Mouse (Mus musculus) heart, adult 8-10 months (tissue): ENCODE measurements at regions not wholly inside any gene's neighbourhood (a gene's known extent, or its start where the extent isn't known, plus 50 kb on each side); places are given as distances from the start of the nearest gene placed in this dataset.

ENCODE experiments used
- DNase-seq: peaks from one replicate; pipeline ENCODE4 v3.0.0; 2022; ENCODE audit warnings: low spot score

DNA sequence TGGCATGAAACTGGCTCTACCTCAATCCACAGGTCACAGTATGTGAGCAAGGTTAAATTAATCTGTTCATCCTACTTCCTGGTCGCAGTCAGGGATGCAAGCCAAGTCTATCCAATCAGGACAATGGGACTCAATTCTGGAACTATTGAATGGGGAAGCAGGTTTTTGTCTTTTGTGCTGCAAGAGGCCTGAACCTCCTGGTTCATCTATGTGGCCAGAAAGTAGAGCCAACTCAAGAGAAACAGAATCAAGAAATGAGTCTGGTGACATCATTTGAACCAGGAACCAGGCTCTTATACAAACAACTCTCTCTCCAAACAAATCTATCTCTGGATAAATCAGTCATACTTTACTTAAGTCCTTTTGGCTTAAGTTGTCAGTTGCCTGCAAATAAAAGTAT lies 294.7 kb upstream of the Usp25 start:
- no peak for DNase-seq

DNA sequence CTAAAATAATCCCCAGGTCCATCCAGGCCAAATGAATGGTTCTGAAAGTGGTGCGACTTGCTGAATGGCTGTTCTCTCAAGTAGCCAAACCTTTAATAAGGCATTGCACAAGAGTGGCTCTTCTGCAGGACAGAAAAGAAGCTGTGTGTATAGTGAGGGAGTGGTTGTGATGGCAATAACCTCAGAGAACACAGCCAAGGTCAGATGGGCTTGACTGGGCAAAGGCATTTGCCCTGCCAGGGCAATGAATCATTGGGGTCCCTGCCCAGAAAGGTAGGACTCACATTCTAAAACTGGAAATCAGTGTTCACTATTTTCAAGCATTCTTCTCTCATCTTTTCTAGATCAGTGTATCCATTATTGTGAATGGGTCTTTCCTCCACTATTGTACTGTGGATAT lies 295.4 kb upstream of the Usp25 start:
- DNase-seq: no peak

DNA sequence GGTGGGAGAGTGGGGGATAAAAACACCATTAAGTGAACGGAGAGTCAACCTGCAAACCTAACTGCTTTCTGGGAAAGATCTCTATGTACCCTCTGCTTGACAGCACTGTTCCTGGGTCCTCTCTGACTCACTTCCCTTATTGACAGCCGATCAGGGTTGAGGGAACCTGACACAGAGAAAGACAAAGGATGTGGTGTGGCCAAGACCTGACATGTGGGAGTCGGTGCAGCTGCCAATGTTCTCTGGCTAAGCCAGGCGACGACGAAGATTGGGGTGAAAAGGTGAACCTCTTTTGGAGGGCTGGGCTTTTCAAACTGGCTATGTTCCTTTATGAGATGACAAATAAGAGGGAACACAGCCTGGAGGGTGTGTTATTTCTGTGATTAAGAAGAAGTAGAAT lies 318.6 kb upstream of the Usp25 start:
- DNase-seq: peak; percentile 15

DNA sequence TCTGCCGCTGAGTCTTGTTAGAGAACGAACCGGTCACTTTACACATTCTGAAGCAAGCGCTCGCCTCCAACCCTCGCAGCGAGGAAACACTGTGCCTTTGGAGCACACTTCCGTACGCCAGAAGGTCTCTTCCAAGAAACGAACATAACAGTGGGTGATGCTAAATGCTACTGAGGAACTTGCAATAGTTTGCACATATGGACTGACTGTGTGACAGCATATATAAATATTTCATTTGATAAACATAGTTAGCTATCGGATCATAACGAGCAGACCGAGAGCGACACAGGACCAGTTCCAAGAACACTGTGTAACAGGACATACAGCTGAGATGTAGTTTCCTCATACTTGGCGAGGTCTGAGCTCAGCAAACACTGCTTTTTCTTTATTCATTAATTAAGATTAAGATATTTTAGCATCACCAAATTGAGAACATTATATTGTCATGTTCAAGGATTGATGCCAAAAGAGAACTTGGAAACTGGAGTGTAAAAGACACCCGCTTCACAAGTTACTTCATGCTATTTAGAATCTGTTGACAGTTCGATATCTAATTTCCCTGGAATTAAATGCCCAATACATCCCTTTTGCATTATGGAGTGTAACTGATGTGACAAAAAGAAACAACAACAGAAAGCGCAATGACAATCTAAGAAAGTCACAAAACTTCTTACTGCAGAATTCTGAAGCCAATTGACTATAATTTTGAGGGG lies 314.3 kb upstream of the Nrip1 start:
- no peak for DNase-seq

DNA sequence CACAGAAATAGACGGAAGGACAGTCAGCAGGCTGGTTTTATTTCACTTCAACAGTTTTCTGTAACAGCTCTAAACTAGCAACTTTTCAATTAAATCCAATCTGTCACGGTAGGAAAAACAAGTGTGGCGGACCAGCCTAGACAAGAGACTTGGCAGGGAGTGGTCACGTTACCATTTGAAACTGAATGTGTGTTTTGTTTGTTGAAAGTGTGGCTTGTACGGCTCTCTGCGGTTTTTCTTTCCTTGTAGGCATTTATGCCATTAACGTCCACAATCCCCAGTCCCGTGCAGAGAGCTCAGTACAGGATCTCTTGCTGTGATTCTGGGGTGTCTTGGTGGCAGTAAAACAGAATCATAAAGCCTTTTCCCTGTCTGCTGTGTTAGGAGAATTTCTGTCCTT lies 311.9 kb upstream of the Nrip1 start:
- DNase-seq: no peak

DNA sequence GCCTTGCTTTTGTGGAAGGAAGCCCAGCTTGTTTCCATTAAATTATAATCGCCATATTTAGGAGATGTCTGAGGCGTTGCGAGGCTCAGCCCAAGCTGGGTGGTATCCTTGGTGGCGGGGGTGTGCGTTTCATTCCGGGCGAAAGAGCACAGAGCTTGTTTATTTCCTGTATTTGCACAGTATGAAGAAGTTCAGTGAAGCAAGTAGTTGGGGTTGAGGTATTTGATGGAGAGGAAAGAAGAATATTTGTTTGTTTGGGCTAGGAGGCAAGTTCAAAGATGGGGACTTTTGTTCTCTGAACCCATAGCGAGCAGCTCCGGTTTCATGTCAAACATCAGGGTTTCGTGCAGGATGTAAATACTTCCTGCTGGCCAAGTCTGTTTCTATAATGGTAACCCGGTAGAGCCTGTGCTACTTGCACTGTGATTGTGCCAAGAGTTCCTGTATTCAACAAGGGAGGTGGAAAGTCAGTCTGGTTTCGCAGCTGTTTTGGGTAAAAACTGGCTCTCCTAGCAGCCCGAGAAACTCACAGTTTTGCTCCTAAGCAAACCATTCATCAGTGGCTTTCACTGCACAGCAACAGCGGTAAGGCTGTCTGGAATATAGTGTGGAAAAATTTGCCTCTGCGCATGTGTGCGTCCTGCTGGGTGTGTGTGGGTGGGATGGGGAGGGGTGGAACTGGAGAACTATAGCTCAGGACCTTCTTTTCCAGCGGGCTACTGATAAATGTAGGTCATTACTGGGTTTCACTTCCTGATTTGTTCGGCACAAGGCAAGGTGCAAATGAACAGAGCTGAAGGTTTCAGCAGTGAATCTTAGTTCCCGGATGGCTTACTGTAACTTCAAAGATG lies 306.7 kb upstream of the Nrip1 start:
- DNase-seq: no peak

DNA sequence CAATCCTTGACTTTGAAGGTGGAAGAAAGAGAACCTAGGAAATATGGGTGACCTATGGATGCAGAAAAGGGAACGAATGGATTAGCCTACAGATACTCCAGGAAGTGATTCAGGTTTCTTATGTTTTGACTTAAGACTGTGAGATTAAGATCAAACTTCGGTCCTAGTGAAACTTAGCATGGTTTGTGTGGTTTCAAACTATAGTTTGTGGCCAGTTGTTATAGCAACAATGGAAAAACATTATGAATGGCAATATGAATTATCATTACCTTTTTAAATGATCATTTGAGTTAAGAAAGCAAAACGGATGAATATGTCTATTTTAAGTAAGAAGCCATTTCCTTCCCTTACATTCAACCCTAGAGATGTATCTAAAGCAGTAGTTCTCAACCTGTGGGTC lies 305.3 kb upstream of the Nrip1 start:
- no peak for DNase-seq

DNA sequence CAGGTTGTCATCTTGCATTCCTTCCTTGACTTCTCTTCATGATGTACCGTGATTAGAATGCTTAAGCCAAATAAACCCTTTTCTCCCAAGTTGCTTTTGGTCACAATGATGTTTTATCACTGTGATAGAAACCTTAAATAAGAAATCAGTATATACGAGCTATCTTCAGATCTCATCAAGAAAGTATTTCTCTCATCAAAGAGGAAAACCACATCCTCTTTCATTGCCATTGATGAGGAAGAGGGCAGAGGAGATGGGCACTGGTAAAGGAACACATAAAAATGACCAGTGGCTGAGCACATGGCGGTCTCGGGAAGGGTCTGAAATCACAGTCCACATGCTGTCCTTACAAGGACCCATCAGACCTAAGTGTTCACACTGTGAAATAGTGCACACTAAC lies 296.2 kb upstream of the Nrip1 start:
- DNase-seq: no peak

DNA sequence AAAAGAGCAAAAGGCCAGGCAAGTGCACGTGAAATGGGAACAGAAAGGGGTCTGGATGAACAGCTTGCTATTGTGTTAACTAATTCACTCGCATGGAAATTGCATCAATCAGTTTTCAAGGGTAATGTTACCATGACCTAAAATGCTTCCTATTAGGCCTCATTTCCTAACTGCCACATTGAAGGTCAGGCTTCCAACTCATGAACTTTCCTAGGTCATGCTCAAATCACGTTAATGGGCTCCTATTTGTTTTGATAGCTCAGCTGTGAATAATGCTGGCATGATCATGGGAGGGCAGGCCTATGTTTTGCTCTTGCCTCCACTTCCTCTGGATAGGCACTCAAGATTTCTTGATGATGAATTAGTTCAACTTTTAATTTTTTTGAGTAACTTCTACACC lies 293.4 kb upstream of the Nrip1 start:
- no peak for DNase-seq

DNA sequence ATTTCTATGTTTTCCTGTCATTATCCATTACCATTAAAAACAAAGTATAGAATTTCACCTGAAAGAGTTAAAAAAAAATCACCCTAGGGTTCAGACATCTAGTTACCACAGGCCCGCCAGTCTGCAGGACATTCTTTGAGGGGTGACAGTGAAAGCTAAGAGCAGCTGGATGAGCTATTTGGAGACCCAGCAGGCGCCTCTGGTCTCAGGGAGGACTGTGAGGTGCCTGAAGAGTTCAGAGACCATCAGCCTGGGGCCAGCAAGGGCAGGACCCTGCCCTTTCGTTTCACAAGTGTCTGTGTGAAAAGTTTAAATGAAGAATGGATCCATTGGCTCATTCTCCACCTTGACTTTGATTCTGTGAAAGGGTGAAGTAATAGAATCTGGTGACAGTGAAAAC lies 281.5 kb upstream of the Nrip1 start:
- DNase-seq: no peak

DNA sequence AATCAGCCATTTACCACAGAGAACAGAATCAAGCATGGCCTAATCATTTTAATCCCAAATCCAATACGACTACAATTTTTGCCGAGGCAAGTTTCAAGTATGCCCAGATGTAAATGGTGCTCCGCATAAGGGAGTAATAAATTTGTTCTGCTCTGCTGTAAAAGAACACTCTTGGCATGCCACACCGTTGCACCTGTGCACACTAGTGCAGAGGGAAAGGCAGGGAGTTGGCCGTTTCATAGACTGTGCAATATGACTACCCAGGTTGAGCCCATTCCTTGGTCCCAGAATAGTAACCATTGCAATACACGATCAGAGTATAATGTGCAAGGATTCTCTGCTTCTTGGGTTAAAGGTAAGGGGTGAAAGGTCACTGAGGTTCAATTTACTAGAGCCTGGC lies 270.7 kb upstream of the Nrip1 start:
- no peak for DNase-seq

DNA sequence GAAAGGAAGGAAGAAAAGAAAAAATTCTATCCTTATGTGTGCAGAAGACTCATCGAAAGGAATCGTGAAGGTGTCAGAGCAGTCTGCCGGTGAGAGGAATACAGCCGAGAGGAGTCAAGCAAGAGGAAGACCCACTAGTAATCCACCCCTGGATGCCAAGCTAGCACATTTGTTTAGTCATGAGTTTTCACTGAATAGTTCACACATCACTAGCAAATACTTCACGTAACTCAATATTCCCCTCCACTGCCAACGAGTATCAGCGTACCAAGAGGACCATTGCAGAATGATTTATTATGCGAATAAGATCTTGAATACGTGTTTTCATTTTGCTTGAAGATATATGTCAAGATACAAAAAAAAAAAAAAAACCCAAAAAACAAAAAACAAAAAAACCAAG lies 270.2 kb upstream of the Nrip1 start:
- DNase-seq: no peak

DNA sequence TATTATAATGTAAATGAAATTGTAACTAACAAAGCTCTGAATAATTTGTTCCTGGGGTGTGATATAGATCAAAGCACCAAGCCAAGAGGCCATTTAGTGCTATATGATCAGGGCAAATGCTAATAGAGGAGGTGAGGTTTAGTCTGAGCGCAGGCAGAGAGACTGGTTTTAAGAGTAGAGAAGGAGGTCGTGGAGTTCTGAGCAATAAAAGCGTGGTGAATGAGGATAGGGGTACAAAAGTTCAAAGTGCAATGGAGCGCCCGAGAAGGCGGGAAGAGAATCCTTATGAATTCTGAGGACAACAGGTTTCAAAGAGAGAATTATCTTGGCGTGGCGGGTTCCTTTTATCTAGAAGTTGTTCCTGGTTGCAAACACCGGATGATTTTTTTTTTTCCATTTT lies 261.5 kb upstream of the Nrip1 start:
- DNase-seq: no peak

DNA sequence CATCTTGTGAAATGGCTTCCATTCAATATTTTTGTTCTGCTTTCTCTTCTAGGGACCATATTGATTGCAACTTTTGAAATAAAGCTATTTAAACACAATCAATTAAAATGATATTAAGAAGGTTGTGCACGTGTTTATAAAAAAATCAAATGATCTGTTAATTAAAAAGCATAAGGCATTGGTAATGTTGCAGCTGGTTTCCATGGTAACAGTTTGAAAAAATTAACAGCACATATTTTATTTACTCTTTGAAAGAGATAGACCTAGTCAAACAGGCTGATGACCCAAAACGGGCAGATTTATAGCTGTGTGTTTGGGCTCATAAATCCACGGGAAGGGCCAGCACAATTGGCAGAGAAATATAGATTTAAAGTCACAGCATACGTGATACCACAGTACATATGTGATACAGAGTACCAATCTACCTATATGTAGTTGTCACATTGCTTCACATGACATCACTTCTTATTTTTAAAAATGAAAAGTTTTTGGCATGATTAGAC lies 260.6 kb upstream of the Nrip1 start:
- no peak for DNase-seq

DNA sequence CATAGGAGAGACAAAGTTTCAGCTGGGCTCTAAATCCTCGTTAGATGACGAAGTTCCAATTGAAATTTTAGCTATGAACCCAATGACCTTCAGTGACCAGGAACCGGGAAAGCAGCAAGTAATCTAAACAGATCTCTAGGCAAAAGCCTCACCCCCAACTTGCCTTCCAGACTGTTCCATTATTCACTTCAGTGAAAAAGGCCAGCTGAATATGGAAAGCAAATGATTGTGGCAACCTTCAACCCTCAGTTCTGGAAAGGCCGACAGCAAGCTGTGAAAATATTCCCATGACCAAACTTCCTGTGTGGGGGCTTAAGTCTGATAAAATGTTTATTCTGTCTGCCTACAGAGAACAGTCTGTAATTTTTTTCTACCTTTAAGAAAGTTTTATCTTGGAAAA lies 252.5 kb upstream of the Nrip1 start:
- peak; percentile 41 for DNase-seq

DNA sequence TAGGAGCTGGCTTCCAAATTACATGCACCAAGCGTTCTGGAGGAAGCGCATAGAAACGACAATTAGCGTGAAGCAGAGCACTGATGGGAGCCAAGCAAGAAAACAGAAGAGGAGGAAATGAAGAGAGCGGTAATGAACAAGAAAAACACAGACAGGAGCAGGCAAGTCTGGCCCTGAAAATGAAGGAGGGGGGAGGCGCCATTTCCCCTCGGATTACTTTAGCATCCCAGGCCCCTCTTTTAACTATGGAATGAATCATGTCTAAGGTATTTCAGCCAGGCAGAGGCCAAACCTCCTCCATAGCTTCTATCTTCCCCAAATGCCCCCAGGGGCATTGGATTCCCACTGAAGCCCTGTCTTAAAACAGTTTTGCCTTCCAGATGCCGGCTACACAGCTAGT lies 248.1 kb upstream of the Nrip1 start:
- no peak for DNase-seq

DNA sequence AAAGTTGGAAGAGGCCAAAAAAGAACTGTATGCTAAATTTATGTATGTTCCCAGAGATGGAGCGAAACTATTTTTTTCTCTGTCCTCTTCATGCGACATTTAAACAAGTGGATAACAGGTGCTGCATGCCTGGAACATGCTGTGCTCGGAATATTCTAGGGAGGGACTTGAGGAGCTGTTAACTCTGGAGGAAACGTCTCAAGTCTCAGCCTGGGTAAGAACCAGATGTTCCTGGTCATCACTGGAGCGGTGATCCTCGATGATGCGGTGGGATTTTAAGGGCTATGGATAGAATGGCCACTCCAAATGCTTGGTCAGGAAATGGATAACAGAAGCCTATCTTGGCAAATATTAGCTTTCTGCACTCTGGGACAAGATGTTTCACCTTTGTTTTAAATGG lies 244.7 kb upstream of the Nrip1 start:
- no peak for DNase-seq

DNA sequence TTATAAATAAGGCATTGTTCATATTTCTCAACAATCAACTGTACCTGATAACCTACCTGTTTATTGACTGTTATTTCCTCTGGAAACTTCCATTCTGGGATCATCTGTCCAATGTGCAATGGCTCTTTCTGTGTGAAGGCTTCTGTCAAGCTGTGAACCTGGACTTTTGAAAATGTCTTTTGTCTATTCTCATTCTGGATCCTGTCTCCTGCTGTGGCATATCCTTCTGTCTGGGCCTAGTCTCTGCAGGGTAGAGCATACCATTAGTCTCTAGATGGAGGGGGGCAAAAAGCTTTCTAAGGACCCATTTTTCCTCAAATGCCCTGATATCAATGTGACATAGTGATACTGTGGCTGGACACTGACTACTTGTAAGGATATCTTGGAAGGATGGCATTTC lies 237.4 kb upstream of the Nrip1 start:
- DNase-seq: no peak

DNA sequence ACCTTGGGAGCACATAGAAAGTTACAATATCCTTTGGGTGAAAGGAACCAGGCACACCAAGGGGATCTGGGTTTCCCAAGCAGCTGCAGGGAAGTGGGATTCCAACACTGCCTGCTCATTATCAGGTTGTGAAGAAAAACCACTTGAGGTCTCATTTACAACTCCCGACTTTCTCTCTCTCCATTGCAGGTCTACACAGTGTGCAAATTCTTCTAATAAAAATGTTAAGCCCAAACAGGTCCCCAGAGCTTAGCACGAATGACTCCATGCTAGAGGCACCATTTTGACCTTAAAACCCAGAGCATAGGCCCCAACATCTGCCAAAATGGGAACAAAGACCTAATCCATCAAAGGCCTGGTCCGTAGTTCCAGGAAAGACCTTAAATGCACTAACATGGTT lies 231.3 kb upstream of the Nrip1 start:
- DNase-seq: no peak

DNA sequence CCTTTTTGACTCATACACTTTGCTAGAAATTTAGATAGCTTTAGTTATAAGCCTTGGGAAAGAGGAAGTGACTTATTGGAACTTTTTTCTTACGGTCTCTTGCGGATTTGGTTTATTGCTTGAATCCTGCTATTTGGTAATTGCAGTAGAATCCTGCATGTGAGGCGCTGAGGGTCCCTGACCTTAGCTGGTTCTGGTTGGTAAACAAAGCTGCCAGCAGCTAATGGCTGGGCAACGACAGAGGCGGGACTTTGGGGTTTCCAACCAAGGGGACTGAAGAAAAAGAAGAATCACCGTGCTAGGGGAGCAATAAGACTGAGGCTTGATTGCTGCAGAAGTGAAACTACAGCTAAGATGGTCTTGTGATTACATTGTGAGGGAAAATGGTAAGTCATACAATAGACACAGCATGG lies 230.2 kb upstream of the Nrip1 start:
- DNase-seq: no peak

DNA sequence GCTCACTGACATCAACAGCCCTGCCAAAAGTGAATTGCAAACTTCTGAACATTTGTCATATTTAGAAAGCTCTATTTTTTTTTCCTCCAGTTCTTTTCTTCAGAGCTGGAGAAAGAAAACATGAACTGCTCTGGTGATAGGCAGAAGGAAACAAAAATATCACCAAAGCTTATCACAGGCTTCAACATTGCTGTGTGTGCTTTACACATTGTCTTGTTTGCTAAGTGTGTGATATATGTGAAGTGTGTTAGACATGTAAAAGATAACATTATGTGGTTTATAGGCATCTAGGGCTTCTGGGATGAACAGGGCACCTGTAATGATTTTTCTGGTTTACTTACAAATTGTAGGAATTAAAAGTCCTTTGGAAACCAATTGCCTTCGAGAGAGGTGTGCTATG lies 229.8 kb upstream of the Nrip1 start:
- no peak for DNase-seq

DNA sequence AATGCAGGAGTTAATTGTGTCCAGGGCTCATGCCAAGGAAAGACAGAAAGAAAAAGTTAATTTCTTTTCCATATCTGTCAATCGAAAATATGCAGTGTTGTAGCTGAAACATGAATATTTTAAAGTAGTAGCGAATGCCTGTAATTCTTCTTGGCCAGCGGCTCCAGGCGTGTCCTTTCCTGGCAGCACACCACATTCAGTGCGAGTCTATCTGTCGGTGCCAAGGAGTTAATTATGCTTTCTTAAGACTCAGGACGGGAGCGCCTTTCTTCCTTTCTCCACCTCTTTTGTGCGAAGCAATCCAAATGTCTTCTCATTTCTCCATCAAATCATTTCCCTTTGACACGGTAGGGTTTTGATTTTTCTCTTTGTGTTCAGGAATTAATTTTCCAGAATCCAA lies 226.5 kb upstream of the Nrip1 start:
- peak; percentile 42 for DNase-seq
